Mouse (Mus musculus): Measurements from ENCODE around the gene Zfp740. TPM values are rescaled to one million over a fixed set of nuclear protein-coding genes. Genes with fewer than 3 reads are reported as not detected.

Zfp740 gene
- polyA plus RNA-seq, 1 experiment, result 71.9 TPM

DNA sequence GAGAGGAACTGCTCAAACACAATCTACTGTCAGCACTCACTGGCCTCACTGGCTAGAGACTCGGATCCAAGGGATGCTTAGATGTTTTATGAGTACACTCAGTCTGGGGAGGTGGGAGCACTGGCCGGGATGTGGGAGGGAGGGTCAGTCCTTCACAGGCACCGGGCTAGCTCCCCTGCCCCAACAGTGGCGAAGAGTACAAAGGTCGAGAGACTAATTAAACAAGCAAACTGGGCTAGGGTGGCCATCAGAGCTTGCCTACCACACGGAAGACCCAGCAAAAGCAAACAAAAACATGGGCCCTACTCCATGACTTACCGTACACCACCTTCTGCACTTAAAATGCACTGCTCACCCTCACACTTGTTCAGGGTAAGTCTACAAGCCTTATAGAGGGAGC lies 11.3 kb upstream of the Zfp740 start:
- no peak for DNase-seq
- WGBS, result 94% methylated on average over 7 of the region's 7 CpGs
- Histone ChIP-seq H3K27me3 (ENCODE audit: control insufficient read depth, insufficient read depth, low read length) (no peaks in the 10 kb centered on the region), H3K4me1 (replicated peaks; ENCODE audit: control insufficient read depth, insufficient read depth, low read length) (no peaks in the 10 kb centered on the region), H3K27ac (ENCODE audit: control insufficient read depth, insufficient read depth, low read length) (no peak overlapping the region), H3K4me3 (ENCODE audit: control insufficient read depth, insufficient read depth, low read length) (no peak overlapping the region), H3K36me3 (ENCODE audit: control insufficient read depth, insufficient read depth, low read length) (no peaks in the 10 kb centered on the region)
- TF ChIP-seq POLR2A (IDR thresholded peaks at IDR 0.05; ENCODE audit: control insufficient read depth, extremely low read depth, insufficient read depth, low read length, poor library complexity) (no peak), CTCF (IDR thresholded peaks at IDR 0.05; ENCODE audit: borderline replicate concordance, control insufficient read depth, extremely low read depth, insufficient read depth, low read length, poor library complexity) (no peak)

DNA sequence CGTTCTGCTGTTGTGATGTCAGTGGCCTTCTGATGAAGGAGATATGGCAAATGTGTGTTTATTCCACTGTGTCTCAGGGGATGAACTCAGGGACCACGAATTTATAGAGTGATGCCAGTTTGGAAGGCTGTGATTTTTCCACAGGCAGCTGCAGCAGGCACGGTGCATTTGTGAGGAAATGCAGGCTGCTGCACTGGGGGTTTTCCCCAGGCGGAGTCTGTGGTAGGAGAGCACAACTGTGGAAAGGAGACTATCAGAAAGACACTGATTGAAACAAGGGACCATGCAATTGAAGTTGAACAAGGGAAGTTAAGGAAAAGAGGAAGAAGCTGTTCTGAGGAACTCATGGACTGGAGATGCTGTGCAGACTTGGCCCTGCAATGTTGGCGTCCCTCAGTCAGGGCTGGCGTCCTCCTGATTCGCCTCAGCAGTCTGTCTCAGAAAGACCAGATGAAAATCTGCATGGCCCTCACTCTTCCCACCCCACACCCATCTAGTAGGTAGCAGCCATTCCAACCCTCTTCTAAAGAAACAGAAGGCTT lies 10.7 kb upstream of the Zfp740 start:
- no peak for TF ChIP-seq POLR2A (IDR thresholded peaks at IDR 0.05; ENCODE audit: control insufficient read depth, extremely low read depth, insufficient read depth, low read length, poor library complexity)
- TF ChIP-seq CTCF (IDR thresholded peaks at IDR 0.05; ENCODE audit: borderline replicate concordance, control insufficient read depth, extremely low read depth, insufficient read depth, low read length, poor library complexity), result no peak
- WGBS, result 82% methylated on average over 7 of the region's 7 CpGs
- H3K27ac ChIP-seq (ENCODE audit: control insufficient read depth, insufficient read depth, low read length), result no peak overlapping the region
- DNase-seq, result no peak
- H3K4me1 ChIP-seq (replicated peaks; ENCODE audit: control insufficient read depth, insufficient read depth, low read length), result no peaks in the 10 kb centered on the region
- no peak overlapping the region for H3K4me3 ChIP-seq (ENCODE audit: control insufficient read depth, insufficient read depth, low read length)
- no peaks in the 10 kb centered on the region for H3K27me3 ChIP-seq (ENCODE audit: control insufficient read depth, insufficient read depth, low read length)
- H3K36me3 ChIP-seq (ENCODE audit: control insufficient read depth, insufficient read depth, low read length), result no peaks in the 10 kb centered on the region

DNA sequence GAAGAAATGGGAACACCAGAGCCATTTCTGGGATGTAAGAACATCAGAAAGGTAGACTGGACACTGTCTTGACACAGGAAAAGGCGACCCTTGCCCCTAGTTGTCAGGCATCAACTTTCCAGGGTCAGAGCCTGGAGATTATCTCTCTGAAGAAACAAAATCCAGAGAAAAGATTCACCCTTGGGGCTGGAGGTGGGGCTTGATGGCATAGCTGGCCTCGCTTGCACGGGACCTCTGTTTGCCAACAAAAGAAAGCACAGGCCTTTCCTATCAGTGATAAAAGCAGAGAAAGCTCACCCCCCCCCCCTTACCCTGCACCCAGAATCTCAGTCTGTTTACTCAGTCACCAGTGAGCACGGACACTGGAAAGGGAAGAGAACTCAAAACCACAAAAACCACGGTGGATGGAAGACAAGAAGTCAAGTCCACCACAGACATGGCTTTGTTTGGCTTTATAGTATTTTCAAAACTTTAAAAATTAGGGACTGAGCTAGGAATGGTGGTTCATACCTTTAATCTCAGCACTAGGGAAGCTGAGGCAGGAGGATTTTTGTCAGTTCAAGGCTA lies 10.1 kb upstream of the Zfp740 start:
- Histone ChIP-seq H3K27me3 (ENCODE audit: control insufficient read depth, insufficient read depth, low read length) (no peaks in the 10 kb centered on the region), H3K4me3 (ENCODE audit: control insufficient read depth, insufficient read depth, low read length) (no peak overlapping the region), H3K36me3 (ENCODE audit: control insufficient read depth, insufficient read depth, low read length) (no peaks in the 10 kb centered on the region), H3K4me1 (replicated peaks; ENCODE audit: control insufficient read depth, insufficient read depth, low read length) (no peaks in the 10 kb centered on the region), H3K27ac (ENCODE audit: control insufficient read depth, insufficient read depth, low read length) (no peak overlapping the region)
- DNase-seq, result no peak
- TF ChIP-seq CTCF (IDR thresholded peaks at IDR 0.05; ENCODE audit: borderline replicate concordance, control insufficient read depth, extremely low read depth, insufficient read depth, low read length, poor library complexity) (no peak), POLR2A (IDR thresholded peaks at IDR 0.05; ENCODE audit: control insufficient read depth, extremely low read depth, insufficient read depth, low read length, poor library complexity) (no peak)
- 38% methylated on average over 5 of the region's 5 CpGs for WGBS

DNA sequence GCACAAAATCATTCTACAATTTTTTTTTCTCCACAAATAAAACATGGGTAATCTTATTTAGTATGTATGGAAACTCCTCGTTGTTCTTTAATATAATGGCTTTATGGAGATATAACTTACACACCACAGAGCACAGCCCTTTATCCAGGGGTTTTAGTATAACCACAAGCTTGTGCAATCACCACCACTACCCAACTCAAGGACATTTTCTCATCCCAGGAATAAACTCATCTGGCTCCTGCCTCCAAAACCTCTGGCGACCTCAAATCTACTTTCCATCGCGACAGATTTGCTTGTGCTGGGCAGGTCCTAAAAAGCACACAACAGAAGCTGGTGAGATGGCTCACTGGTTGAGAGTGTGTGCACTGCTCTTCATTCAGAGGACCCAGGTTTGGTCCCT lies 9.4 kb upstream of the Zfp740 start:
- Histone ChIP-seq H3K4me1 (replicated peaks; ENCODE audit: control insufficient read depth, insufficient read depth, low read length) (no peaks in the 10 kb centered on the region), H3K4me3 (ENCODE audit: control insufficient read depth, insufficient read depth, low read length) (no peak overlapping the region), H3K27me3 (ENCODE audit: control insufficient read depth, insufficient read depth, low read length) (no peaks in the 10 kb centered on the region), H3K36me3 (ENCODE audit: control insufficient read depth, insufficient read depth, low read length) (no peaks in the 10 kb centered on the region), H3K27ac (ENCODE audit: control insufficient read depth, insufficient read depth, low read length) (no peak overlapping the region)
- 95% methylated on average over 4 of the region's 4 CpGs for WGBS
- DNase-seq, result no peak
- TF ChIP-seq CTCF (IDR thresholded peaks at IDR 0.05; ENCODE audit: borderline replicate concordance, control insufficient read depth, extremely low read depth, insufficient read depth, low read length, poor library complexity) (no peak), POLR2A (IDR thresholded peaks at IDR 0.05; ENCODE audit: control insufficient read depth, extremely low read depth, insufficient read depth, low read length, poor library complexity) (no peak)

DNA sequence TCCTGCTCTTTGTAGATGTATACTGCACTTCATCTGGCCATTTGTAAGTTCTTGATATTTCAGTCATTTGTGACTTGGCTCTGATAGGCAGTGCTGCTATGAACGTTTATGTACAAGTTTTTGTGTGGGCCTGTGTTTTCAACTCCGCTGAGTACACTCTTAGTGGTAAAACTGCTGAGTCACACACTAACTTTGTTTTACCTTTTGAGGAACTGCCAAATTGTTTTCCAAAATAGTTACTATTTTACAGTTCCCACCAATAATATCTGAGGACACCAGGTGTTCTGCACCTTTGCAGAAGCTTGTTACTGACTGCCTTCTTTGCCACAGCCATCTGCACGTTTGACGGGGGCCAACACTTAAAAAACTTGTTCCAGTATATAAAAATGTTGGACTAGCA lies 8.6 kb upstream of the Zfp740 start:
- no peak for DNase-seq
- Histone ChIP-seq H3K36me3 (ENCODE audit: control insufficient read depth, insufficient read depth, low read length) (no peaks in the 10 kb centered on the region), H3K4me1 (replicated peaks; ENCODE audit: control insufficient read depth, insufficient read depth, low read length) (no peaks in the 10 kb centered on the region), H3K27ac (ENCODE audit: control insufficient read depth, insufficient read depth, low read length) (no peak overlapping the region), H3K27me3 (ENCODE audit: control insufficient read depth, insufficient read depth, low read length) (no peaks in the 10 kb centered on the region), H3K4me3 (ENCODE audit: control insufficient read depth, insufficient read depth, low read length) (no peak overlapping the region)
- 29% methylated on average over 4 of the region's 4 CpGs for WGBS
- no peak for TF ChIP-seq POLR2A (IDR thresholded peaks at IDR 0.05; ENCODE audit: control insufficient read depth, extremely low read depth, insufficient read depth, low read length, poor library complexity)
- no peak for TF ChIP-seq CTCF (IDR thresholded peaks at IDR 0.05; ENCODE audit: borderline replicate concordance, control insufficient read depth, extremely low read depth, insufficient read depth, low read length, poor library complexity)

DNA sequence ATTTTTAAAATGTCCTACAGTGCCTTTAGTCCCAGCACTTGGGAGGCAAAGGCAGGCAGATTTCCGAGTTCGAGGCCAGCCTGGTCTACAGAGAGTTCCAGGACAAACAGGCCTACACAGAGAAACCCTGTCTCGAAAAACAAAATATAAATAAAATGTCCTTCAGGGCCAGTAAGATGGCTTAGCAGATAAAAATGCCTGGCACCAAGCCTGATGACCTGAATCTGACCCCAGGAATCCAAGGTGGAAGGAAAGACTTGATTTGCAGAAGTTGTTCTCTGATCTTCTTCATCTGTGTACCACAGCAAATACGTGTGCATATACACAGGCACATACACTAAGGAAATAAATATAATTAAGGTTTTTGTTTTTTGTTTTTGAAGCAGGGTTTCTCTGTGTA lies 7.7 kb upstream of the Zfp740 start:
- Histone ChIP-seq H3K27me3 (ENCODE audit: control insufficient read depth, insufficient read depth, low read length) (no peaks in the 10 kb centered on the region), H3K4me3 (ENCODE audit: control insufficient read depth, insufficient read depth, low read length) (no peak overlapping the region), H3K4me1 (replicated peaks; ENCODE audit: control insufficient read depth, insufficient read depth, low read length) (no peaks in the 10 kb centered on the region), H3K27ac (ENCODE audit: control insufficient read depth, insufficient read depth, low read length) (no peak overlapping the region), H3K36me3 (ENCODE audit: control insufficient read depth, insufficient read depth, low read length) (no peaks in the 10 kb centered on the region)
- TF ChIP-seq CTCF (IDR thresholded peaks at IDR 0.05; ENCODE audit: borderline replicate concordance, control insufficient read depth, extremely low read depth, insufficient read depth, low read length, poor library complexity), result no peak
- no peak for TF ChIP-seq POLR2A (IDR thresholded peaks at IDR 0.05; ENCODE audit: control insufficient read depth, extremely low read depth, insufficient read depth, low read length, poor library complexity)
- 90% methylated on average over 4 of the region's 4 CpGs for WGBS
- DNase-seq, result no peak

DNA sequence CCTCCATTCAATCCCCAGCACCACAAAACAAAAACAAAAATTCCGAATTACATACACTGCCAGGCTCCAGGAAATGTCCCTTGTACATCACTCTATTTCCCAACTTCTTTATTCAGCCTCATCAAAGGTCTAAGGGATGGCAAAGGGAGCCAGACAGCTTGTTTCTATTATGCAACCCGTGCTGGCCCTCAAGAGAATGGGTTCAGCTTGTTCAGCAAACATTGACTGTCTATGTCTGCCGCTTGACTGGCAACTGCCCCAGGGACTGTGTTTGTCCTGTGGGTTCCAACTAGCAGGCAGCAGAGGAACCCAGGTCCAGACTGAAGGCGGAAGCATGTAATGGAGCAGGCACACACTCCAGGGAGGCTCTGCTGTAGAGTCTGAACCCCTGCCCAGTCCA lies 4.2 kb upstream of the Zfp740 start:
- 92% methylated on average over 4 of the region's 4 CpGs for WGBS
- no peak overlapping the region for H3K4me3 ChIP-seq (ENCODE audit: control insufficient read depth, insufficient read depth, low read length)
- no peaks in the 10 kb centered on the region for H3K36me3 ChIP-seq (ENCODE audit: control insufficient read depth, insufficient read depth, low read length)
- TF ChIP-seq CTCF (IDR thresholded peaks at IDR 0.05; ENCODE audit: borderline replicate concordance, control insufficient read depth, extremely low read depth, insufficient read depth, low read length, poor library complexity), result no peak
- TF ChIP-seq POLR2A (IDR thresholded peaks at IDR 0.05; ENCODE audit: control insufficient read depth, extremely low read depth, insufficient read depth, low read length, poor library complexity), result no peak
- H3K4me1 ChIP-seq (replicated peaks; ENCODE audit: control insufficient read depth, insufficient read depth, low read length), result peaks cover 3% of the 10 kb centered on the region
- H3K27me3 ChIP-seq (ENCODE audit: control insufficient read depth, insufficient read depth, low read length), result no peaks in the 10 kb centered on the region
- no peak for DNase-seq
- H3K27ac ChIP-seq (ENCODE audit: control insufficient read depth, insufficient read depth, low read length), result no peak overlapping the region

All from thymus, adult 2 months (tissue).